Mouse (Mus musculus): Measurements from ENCODE around the gene BC037034. TPM values are rescaled to one million over a fixed set of nuclear protein-coding genes. Genes with fewer than 3 reads are reported as not detected.

Gene BC037034
- polyA plus RNA-seq, 1 experiment from 2014 or later: 9.3 TPM

DNA sequence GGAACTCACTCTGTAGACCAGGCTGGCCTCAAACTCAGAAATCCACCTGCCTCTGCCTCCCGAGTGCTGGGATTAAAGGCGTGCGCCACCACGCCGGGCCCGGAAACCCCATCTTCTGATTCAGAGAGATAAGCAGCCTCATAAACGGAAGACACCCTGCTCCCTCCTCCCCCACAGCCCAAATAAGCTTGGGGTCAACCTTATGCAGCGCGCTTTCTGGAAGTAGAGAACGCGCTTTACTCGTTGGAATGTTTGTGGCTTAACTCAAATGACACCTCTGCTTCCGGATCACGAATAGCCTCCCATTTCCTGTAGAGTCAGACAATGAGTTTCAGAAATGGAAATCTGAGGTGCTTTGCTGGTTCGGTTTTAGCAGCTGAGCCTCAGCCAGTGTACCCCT lies 17.0 kb upstream of the BC037034 start:
- Histone ChIP-seq H3K4me3 (ENCODE audit: low read depth, low read length) (no peak overlapping the region), H3K9ac (ENCODE audit: low read length) (no peak overlapping the region), H3K9me3 (ENCODE audit: control insufficient read depth, low read length) (peaks cover 4% of the 10 kb centered on the region; the same call in 1 of the 2 replicates), H3K27ac (ENCODE audit: low read depth, low read length) (no peak overlapping the region), H3K4me2 (ENCODE audit: low read depth, low read length, severe bottlenecking) (no peak overlapping the region), H3K4me1 (replicated peaks; ENCODE audit: control insufficient read depth, insufficient read depth, low read length) (peaks cover 8% of the 10 kb centered on the region), H3K27me3 (ENCODE audit: control insufficient read depth, insufficient read depth, low read length) (peaks cover 2% of the 10 kb centered on the region; the same call in 1 of the 2 replicates), H3K36me3 (ENCODE audit: control insufficient read depth, insufficient read depth, low read length) (no peaks in the 10 kb centered on the region; the same call in 1 of the 2 replicates)
- WGBS: 91% methylated on average over 15 of the region's 15 CpGs
- no peak for DNase-seq (ENCODE audit: low spot score)
- ATAC-seq (replicated peaks; ENCODE audit: low FRiP score): no peak

DNA sequence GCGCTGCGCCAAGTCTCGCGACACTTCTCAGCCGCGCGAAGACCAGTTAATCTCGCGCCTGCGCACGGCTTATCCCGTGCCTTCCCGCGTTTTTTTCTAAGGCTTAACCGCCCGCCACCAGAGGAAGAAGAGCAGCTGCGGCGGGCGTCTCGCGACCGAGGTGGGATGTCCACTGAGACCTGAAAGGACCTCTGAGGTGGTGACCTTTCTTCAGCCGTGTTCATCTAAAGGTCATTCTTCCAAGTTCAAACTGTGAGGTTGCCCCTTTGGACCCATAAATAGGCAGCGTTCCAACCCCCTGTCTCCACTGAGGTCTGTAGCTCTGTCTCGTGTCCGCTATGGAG lies 16.6 kb upstream of the BC037034 start:
- Histone ChIP-seq H3K9ac (ENCODE audit: low read length) (no peak overlapping the region), H3K4me2 (ENCODE audit: low read depth, low read length, severe bottlenecking) (peak overlapping the region; percentile 58), H3K4me3 (ENCODE audit: low read depth, low read length) (peak overlapping the region; percentile 70; the same call in 1 of the 2 replicates), H3K36me3 (ENCODE audit: control insufficient read depth, insufficient read depth, low read length) (no peaks in the 10 kb centered on the region; the same call in 1 of the 2 replicates), H3K4me1 (replicated peaks; ENCODE audit: control insufficient read depth, insufficient read depth, low read length) (peaks cover 13% of the 10 kb centered on the region), H3K9me3 (ENCODE audit: control insufficient read depth, low read length) (peaks cover 4% of the 10 kb centered on the region; the same call in 1 of the 2 replicates), H3K27ac (ENCODE audit: low read depth, low read length) (no peak overlapping the region), H3K27me3 (ENCODE audit: control insufficient read depth, insufficient read depth, low read length) (peaks cover 2% of the 10 kb centered on the region; the same call in 1 of the 2 replicates)
- no peak for DNase-seq (ENCODE audit: low spot score)
- ATAC-seq (replicated peaks; ENCODE audit: low FRiP score): no peak
- WGBS: 24% methylated on average over 26 of the region's 26 CpGs

DNA sequence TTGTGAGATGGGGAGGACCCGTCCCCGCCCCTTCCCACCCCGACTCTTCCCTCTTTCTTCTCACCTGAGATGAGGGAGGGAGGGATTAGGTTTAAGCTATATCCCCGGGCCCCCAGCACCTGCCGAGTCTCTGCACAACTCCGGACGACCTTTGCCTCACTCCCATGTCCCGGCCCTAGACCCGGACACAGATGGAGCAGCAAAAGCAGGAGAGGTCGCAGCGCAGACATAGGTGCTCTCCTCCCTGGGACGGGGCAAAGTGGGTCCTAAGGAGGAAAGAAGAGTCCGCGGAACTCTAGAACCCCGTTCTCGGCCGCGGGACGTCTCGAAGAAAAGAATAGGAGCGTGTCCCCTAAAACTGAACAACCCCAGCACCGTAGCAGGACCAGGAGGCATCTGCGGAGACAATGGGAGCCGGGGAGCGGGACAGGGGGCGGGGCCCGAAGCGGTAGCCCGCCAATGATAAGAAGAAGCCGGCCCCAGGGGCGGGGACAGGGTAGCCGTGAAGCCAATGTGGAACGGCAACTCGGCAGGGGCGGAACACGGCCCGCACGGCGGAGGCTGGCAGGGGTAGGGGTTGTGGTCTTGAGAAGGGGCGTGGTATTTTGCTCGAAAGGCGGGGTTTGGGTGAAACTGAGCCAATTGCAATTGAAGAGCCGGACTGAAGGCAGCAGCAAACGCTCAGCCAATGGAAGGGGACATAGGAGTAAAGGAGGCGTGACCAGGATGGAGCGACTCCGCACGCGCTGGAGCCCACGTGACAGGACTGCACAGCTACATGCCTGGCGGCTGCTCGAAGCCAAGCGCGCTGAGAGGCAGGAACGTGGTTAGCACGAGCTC lies 16.0 kb upstream of the BC037034 start, which contains the start of the genes Gm43720, Gpc2 and Stag3:
Gm43720 (minus strand) TSS at position 374 of the 840 bp plus-strand sequence.
Gpc2 (minus strand) TSS at position 421 of the 840 bp plus-strand sequence.
Stag3 (plus strand) TSS at position 656 of the 840 bp plus-strand sequence.
- Histone ChIP-seq H3K4me2 (ENCODE audit: low read depth, low read length, severe bottlenecking) (peak within 1 kb of the TSS; percentile 58), H3K9me3 (ENCODE audit: control insufficient read depth, low read length) (peaks cover 4% of the 10 kb centered on the region; the same call in 1 of the 2 replicates), H3K36me3 (ENCODE audit: control insufficient read depth, insufficient read depth, low read length) (no peaks in the 10 kb centered on the region; the same call in 1 of the 2 replicates), H3K4me3 (ENCODE audit: low read depth, low read length) (peak within 1 kb of the TSS; percentile 70), H3K4me1 (replicated peaks; ENCODE audit: control insufficient read depth, insufficient read depth, low read length) (peaks cover 18% of the 10 kb centered on the region), H3K27ac (ENCODE audit: low read depth, low read length) (0 out of 2 replicates have a peak within 1 kb of the TSS, but pooled peaks have one; percentile 27), H3K9ac (ENCODE audit: low read length) (peak within 1 kb of the TSS; percentile 80), H3K27me3 (ENCODE audit: control insufficient read depth, insufficient read depth, low read length) (peaks cover 2% of the 10 kb centered on the region; the same call in 1 of the 2 replicates)
- under 1% methylated on average over 56 of the region's 56 CpGs for WGBS
- ATAC-seq (replicated peaks; ENCODE audit: low FRiP score) (peak; percentile 99), DNase-seq (ENCODE audit: low spot score) (peak; percentile 99)

DNA sequence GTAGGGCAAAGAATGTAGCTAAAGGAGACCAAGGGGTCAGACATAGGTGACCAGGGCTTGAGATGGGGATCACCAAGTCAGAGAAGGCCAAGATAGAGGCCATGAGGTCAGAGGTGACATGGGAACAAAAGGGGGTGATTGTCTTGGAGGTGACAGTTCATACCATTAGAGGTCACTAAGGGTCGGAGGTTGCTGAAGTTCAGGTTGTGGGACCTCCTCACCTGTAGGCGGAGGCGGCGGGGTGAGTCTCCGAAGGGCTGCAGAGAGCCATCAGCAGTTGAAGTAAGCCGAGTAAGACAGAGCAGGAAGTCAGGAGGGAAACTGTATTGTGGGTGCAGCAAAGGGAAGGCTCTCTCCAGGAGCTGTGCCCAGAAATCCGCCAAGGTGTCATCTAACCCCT lies 14.2 kb upstream of the BC037034 start:
- Histone ChIP-seq H3K9me3 (ENCODE audit: control insufficient read depth, low read length) (peaks cover 4% of the 10 kb centered on the region; the same call in 1 of the 2 replicates), H3K27me3 (ENCODE audit: control insufficient read depth, insufficient read depth, low read length) (peaks cover 2% of the 10 kb centered on the region; the same call in 1 of the 2 replicates), H3K4me1 (replicated peaks; ENCODE audit: control insufficient read depth, insufficient read depth, low read length) (peaks cover 21% of the 10 kb centered on the region), H3K9ac (ENCODE audit: low read length) (no peak overlapping the region), H3K27ac (ENCODE audit: low read depth, low read length) (no peak overlapping the region), H3K4me3 (ENCODE audit: low read depth, low read length) (no peak overlapping the region), H3K36me3 (ENCODE audit: control insufficient read depth, insufficient read depth, low read length) (no peaks in the 10 kb centered on the region; the same call in 1 of the 2 replicates), H3K4me2 (ENCODE audit: low read depth, low read length, severe bottlenecking) (peak overlapping the region; percentile 58)
- DNase-seq (ENCODE audit: low spot score) (no peak), ATAC-seq (replicated peaks; ENCODE audit: low FRiP score) (no peak)
- WGBS: 87% methylated on average over 7 of the region's 7 CpGs

DNA sequence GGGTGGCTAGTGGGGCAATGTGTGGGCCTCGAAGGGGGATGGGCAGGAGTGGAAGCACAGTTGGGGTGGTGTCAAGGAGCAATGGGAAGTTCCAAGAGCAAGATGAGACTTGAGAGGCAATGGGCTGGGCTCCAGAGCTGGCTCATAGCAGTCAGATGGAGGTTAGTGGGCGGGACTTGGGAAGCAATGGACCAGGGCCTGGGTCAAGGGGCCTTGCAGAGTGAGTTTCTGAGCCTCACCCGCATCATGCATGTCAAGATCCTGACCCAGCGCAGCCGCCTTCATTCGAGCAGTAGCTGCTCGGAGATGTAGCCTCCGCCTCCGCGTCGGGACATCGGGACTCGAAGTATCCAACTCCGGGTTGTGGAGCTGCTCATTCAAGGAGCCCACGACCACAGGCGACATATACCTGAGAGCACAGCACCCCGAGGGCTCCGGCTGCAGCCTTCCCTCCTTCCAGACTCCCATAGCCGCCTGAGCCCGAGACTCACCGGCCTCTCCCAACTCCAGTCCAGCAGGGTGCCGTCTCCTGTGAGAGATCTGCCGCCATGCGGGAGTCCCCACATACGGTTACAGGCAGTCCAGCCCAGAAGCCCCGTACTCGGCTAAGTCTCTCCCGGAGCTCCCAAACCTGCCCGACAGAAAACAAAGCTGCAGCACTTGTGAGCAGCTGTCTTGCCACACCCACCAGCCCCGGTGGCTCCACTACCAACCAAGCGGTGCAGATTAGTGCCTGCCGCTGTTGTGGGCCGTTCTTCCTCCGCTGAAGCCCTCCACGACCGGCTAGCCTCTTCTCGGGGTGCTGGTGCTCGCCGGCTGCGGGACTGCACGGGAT lies 11.6 kb upstream of the BC037034 start:
- H3K4me3 ChIP-seq (ENCODE audit: low read depth, low read length): peak overlapping the region; percentile 11
- ATAC-seq (replicated peaks; ENCODE audit: low FRiP score) (no peak), DNase-seq (ENCODE audit: low spot score) (peak; percentile 64)
- H3K4me1 ChIP-seq (replicated peaks; ENCODE audit: control insufficient read depth, insufficient read depth, low read length): peaks cover 21% of the 10 kb centered on the region
- H3K9me3 ChIP-seq (ENCODE audit: control insufficient read depth, low read length): no peaks in the 10 kb centered on the region
- WGBS: 8% methylated on average over 41 of the region's 41 CpGs
- H3K36me3 ChIP-seq (ENCODE audit: control insufficient read depth, insufficient read depth, low read length): no peaks in the 10 kb centered on the region; the same call in 1 of the 2 replicates
- H3K27ac ChIP-seq (ENCODE audit: low read depth, low read length): no peak overlapping the region
- H3K4me2 ChIP-seq (ENCODE audit: low read depth, low read length, severe bottlenecking): peak overlapping the region; percentile 55
- peak overlapping the region; percentile 53 for H3K9ac ChIP-seq (ENCODE audit: low read length)
- no peaks in the 10 kb centered on the region; the same call in 1 of the 2 replicates for H3K27me3 ChIP-seq (ENCODE audit: control insufficient read depth, insufficient read depth, low read length)

DNA sequence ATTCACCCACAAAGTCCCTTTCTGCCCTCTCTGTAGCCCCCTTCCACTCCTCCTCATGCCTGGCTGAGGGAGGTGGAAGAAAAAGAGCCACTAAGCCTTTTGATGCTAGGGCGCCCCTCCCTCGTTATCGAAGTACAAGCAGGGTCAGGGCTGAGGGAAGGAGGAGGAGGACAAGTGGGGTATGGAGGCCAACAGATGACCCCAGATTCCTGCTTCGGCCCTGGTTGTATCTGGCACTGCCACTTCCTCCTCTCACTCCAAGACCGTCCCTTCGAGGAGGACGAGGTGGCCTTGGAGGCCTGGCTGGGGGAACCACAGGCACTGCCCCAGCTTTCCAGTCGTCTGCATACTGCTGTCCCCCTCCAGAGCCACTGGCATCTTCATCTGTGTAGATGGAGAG lies 10.4 kb upstream of the BC037034 start:
- WGBS: 60% methylated on average over 8 of the region's 8 CpGs
- peaks cover 21% of the 10 kb centered on the region for H3K4me1 ChIP-seq (replicated peaks; ENCODE audit: control insufficient read depth, insufficient read depth, low read length)
- no peak for DNase-seq (ENCODE audit: low spot score)
- H3K9ac ChIP-seq (ENCODE audit: low read length): no peak overlapping the region
- no peaks in the 10 kb centered on the region for H3K9me3 ChIP-seq (ENCODE audit: control insufficient read depth, low read length)
- ATAC-seq (replicated peaks; ENCODE audit: low FRiP score): no peak
- H3K27ac ChIP-seq (ENCODE audit: low read depth, low read length): no peak overlapping the region
- H3K36me3 ChIP-seq (ENCODE audit: control insufficient read depth, insufficient read depth, low read length): no peaks in the 10 kb centered on the region; the same call in 1 of the 2 replicates
- H3K4me3 ChIP-seq (ENCODE audit: low read depth, low read length): no peak overlapping the region
- no peaks in the 10 kb centered on the region; the same call in 1 of the 2 replicates for H3K27me3 ChIP-seq (ENCODE audit: control insufficient read depth, insufficient read depth, low read length)
- no peak overlapping the region for H3K4me2 ChIP-seq (ENCODE audit: low read depth, low read length, severe bottlenecking)

DNA sequence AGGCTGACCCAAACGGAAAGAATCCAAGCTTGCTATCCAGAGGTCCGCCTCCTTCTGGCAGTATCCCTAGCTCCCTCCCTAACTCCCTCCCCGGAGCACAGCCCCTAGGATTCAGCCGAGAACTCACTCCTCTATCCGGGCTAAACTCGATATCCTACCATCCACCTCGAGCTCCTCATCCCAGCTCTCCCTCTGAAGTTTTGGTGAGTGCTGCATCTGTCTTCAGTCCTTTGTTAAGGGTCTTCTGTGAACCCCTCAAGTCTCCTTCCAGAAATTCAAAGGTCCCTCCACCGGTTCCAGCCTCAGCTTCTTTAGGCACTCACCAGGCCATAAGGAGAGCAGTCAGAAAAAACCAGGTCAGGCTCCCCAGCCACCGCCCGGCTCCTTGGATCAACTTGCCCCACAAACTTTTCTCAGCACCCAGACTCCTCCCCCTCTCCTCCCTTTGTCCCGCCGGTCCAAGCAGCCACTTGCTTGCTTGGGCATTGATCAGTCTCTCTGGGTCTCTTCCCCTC lies 8.6 kb upstream of the BC037034 start, which contains the start of gene Gal3st4:
Gal3st4 (minus strand) TSS at position 432 of the 515 bp plus-strand sequence.
- Histone ChIP-seq H3K4me1 (replicated peaks; ENCODE audit: control insufficient read depth, insufficient read depth, low read length) (peaks cover 21% of the 10 kb centered on the region), H3K27ac (ENCODE audit: low read depth, low read length) (no peak within 1 kb of the TSS), H3K9ac (ENCODE audit: low read length) (peak within 1 kb of the TSS; percentile 57), H3K27me3 (ENCODE audit: control insufficient read depth, insufficient read depth, low read length) (no peaks in the 10 kb centered on the region; the same call in 1 of the 2 replicates), H3K9me3 (ENCODE audit: control insufficient read depth, low read length) (no peaks in the 10 kb centered on the region), H3K4me2 (ENCODE audit: low read depth, low read length, severe bottlenecking) (peak within 1 kb of the TSS; percentile 40; the same call in 1 of the 2 replicates), H3K4me3 (ENCODE audit: low read depth, low read length) (peak within 1 kb of the TSS; percentile 14; the same call in 1 of the 2 replicates), H3K36me3 (ENCODE audit: control insufficient read depth, insufficient read depth, low read length) (no peaks in the 10 kb centered on the region; the same call in 1 of the 2 replicates)
- 1% methylated on average over 12 of the region's 12 CpGs for WGBS
- peak; percentile 34; the same call in 1 of the 2 replicates for ATAC-seq (replicated peaks; ENCODE audit: low FRiP score)
- peak; percentile 69 for DNase-seq (ENCODE audit: low spot score)

DNA sequence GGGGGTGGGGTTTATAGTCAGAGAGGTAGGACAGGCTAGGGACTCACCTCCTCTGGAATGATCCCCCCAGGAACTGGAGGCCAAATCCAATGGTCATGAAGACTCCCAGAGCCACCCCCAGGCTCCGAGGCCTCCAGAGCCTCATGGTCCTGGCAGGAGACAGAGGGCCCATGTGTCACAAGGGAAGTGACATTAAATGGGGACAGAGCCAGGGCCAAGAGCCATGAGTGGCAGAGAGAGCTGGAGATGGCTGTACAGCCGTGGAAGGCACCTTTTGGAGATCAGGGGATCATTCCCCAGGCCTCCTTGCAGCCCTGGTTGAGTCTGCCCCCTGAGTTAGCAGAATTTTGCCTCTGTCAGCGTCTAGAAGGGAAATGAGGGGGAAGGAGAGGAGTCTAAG lies 7.4 kb upstream of the BC037034 start:
- Histone ChIP-seq H3K9ac (ENCODE audit: low read length) (no peak overlapping the region), H3K4me2 (ENCODE audit: low read depth, low read length, severe bottlenecking) (no peak overlapping the region), H3K27me3 (ENCODE audit: control insufficient read depth, insufficient read depth, low read length) (no peaks in the 10 kb centered on the region; the same call in 1 of the 2 replicates), H3K4me1 (replicated peaks; ENCODE audit: control insufficient read depth, insufficient read depth, low read length) (peaks cover 17% of the 10 kb centered on the region), H3K4me3 (ENCODE audit: low read depth, low read length) (no peak overlapping the region), H3K27ac (ENCODE audit: low read depth, low read length) (no peak overlapping the region), H3K9me3 (ENCODE audit: control insufficient read depth, low read length) (no peaks in the 10 kb centered on the region), H3K36me3 (ENCODE audit: control insufficient read depth, insufficient read depth, low read length) (no peaks in the 10 kb centered on the region)
- no peak for DNase-seq (ENCODE audit: low spot score)
- no peak for ATAC-seq (replicated peaks; ENCODE audit: low FRiP score)
- 43% methylated on average over 3 of the region's 3 CpGs for WGBS
